Mouse (Mus musculus) left cerebral cortex, postnatal 10 days (tissue): ENCODE measurements at regions not wholly inside any gene's neighbourhood (a gene's known extent, or its start where the extent isn't known, plus 50 kb on each side); places are given as distances from the start of the nearest gene placed in this dataset.

Experiments used
- DNase-seq, 2 experiments: peaks; one replicate each; pipeline ENCODE4 v3.0.0; 2021 to 2022; ENCODE audit warnings: low spot score in 2 of 2, mixed read lengths in 1 of 2; ENCODE audit errors: extremely low spot score in 1 of 2
- intact Hi-C: fragments of 180-260 bp; cut with DNase I; formaldehyde crosslinking; loops from one replicate; pipeline ENCODE4 v1.15.1; 2025

GRCm38 (mm10) chr10:126452057-126452622, 449.0 kb downstream of the Atp23 start:
- intact Hi-C loops: no loop called here
- no peak for DNase-seq

- intact Hi-C loops: no loop called here
- DNase-seq: peak in 1 of 2 experiments; percentile 47
These were observed 465.3 kb downstream of the Lrig3 start for GRCm38 (mm10) chr10:126431222-126431621.

GRCm38 (mm10) chr10:126430346-126430745, 464.4 kb downstream of the Lrig3 start:
- intact Hi-C loops: no loop called here
- DNase-seq: no peak

GRCm38 (mm10) chr10:126429502-126429901, 463.5 kb downstream of the Lrig3 start:
- no peak for DNase-seq
- intact Hi-C loops: no loop called here

GRCm38 (mm10) chr10:126422066-126422465, 456.1 kb downstream of the Lrig3 start:
- intact Hi-C loops: no loop called here
- DNase-seq: no peak

GRCm38 (mm10) chr10:126413786-126414185, 447.8 kb downstream of the Lrig3 start:
- intact Hi-C loops: no loop called here
- DNase-seq: no peak

- intact Hi-C loops: no loop called here
- no peak for DNase-seq
These were observed 426.3 kb downstream of the Lrig3 start for GRCm38 (mm10) chr10:126392235-126392634.

GRCm38 (mm10) chr10:126391770-126392169, 425.8 kb downstream of the Lrig3 start:
- no peak for DNase-seq
- intact Hi-C loops: no loop called here

GRCm38 (mm10) chr10:126386430-126386829, 420.5 kb downstream of the Lrig3 start:
- intact Hi-C loops: no loop called here
- no peak for DNase-seq

- DNase-seq: no peak
- intact Hi-C loops: no loop called here
These were observed 419.7 kb downstream of the Lrig3 start for GRCm38 (mm10) chr10:126385644-126386043.

- no peak for DNase-seq
- intact Hi-C loops: no loop called here
These were observed 414.4 kb downstream of the Lrig3 start for GRCm38 (mm10) chr10:126380381-126380780.

GRCm38 (mm10) chr10:126379239-126379638, 413.3 kb downstream of the Lrig3 start:
- intact Hi-C loops: no loop called here
- DNase-seq: no peak

GRCm38 (mm10) chr10:126373906-126374305, 407.9 kb downstream of the Lrig3 start:
- no peak for DNase-seq
- intact Hi-C loops: no loop called here

GRCm38 (mm10) chr10:126371881-126372280, 405.9 kb downstream of the Lrig3 start:
- intact Hi-C loops: no loop called here
- no peak for DNase-seq

GRCm38 (mm10) chr10:126349076-126349475, 383.1 kb downstream of the Lrig3 start:
- no peak for DNase-seq
- intact Hi-C loops: no loop called here

GRCm38 (mm10) chr10:126337426-126337825, 371.5 kb downstream of the Lrig3 start:
- DNase-seq: no peak
- intact Hi-C loops: no loop called here

GRCm38 (mm10) chr10:126333786-126334185, 367.8 kb downstream of the Lrig3 start:
- peak in 1 of 2 experiments; percentile 23 for DNase-seq
- intact Hi-C loops: loop anchor here (5.0 kb wide), 2 partner anchors 546 to 606 kb away; no protein-coding TSS in a partner anchor

GRCm38 (mm10) chr10:126330305-126330969, 364.5 kb downstream of the Lrig3 start:
- intact Hi-C loops: loop anchor here (5.0 kb wide), 2 partner anchors 543 to 603 kb away; no protein-coding TSS in a partner anchor

GRCm38 (mm10) chr10:126320831-126321230, 354.9 kb downstream of the Lrig3 start:
- DNase-seq: no peak
- intact Hi-C loops: no loop called here

More at GRCm38 (mm10) chr10:126330305-126330969, 364.5 kb downstream of the Lrig3 start:
- DNase-seq: peak; percentile 85 to 91

- intact Hi-C loops: no loop called here
- DNase-seq: no peak
These were observed 353.8 kb downstream of the Lrig3 start for GRCm38 (mm10) chr10:126319795-126320194.
